In the genomic region with DNA sequence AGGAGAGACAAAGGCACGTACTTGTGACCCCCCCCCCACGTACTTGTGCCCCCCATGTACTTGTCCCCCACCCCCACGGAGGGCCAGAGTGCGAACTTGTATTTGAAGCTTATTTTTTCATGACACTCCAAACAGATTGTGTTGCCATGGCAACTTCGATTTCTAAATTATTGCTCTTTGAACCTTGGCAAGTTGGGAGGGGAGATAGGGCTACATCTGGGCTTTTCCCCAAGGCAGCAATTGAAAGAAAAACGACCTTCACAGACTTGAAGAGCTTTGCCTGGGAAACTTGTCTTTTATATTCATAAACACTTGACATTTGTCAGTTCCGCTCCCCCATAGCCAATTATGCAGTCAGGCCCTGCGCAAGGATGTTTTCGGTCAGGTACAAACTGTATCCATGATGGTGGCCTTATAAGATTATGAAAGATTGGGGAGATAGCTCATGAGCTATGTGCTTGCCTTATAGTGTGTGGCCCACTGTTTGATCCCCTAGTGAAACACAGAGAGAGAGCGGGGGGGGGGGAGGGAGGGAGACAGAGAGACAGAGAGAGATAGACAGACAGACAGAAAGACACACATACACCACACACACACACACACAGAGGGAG, we compare ENCODE assay signal across 14 mouse cellular contexts. TPM values are rescaled to one million over a fixed set of nuclear protein-coding genes. Genes with fewer than 3 reads are reported as not detected.
DNase-seq lines count a peak whose midpoint lies in the region; ATAC-seq and TF ChIP-seq lines count a peak whose summit lies in the region.
"Had no signal": no experiment of that assay in that cellular context is flagged by ENCODE, and none has a peak within 500 bp of the region (broad histone marks: within the 10 kb centered on the region; RNA-seq: fewer than 3 reads in every experiment).

No protein-coding gene starts in this region.

- H3K27ac ChIP-seq in liver, postnatal 0 days (ENCODE audit: low read depth) = no peak overlapping the region
- no peak overlapping the region for H3K27ac ChIP-seq in liver, embryonic 12.5 days
- no peak overlapping the region for H3K27ac ChIP-seq in hindbrain, embryonic 14.5 days
- no peak overlapping the region; the same call in 1 of the 2 replicates for H3K27ac ChIP-seq in neural tube, embryonic 15.5 days (replicated peaks)
- H3K27ac ChIP-seq: lung, embryonic 15.5 days; stomach, postnatal 0 days had no signal

- no peak for TF ChIP-seq EP300 in liver, postnatal 0 days (IDR thresholded peaks at IDR 0.05; ENCODE audit: low read depth)

- H3K4me3 ChIP-seq in liver, postnatal 0 days (ENCODE audit: low read depth, low read length) = no peak overlapping the region
- H3K4me3 ChIP-seq in liver, embryonic 12.5 days = no peak overlapping the region
- no peak overlapping the region for H3K4me3 ChIP-seq in hindbrain, embryonic 14.5 days (replicated peaks; ENCODE audit: low read length)
- H3K4me3 ChIP-seq in neural tube, embryonic 15.5 days (replicated peaks) = no peak overlapping the region
- H3K4me3 ChIP-seq: erythroblast, embryonic 14.5 days; heart, embryonic 12.5 days; lung, embryonic 15.5 days had no signal

- WGBS in liver, postnatal 0 days (ENCODE audit: insufficient replicate concordance) = 62% methylated on average over 10 of the region's 10 CpGs
- whole genome bisulfite sequencing in liver, embryonic 12.5 days (ENCODE audit: insufficient replicate concordance) = 58% methylated on average over 10 of the region's 10 CpGs
- 27% methylated on average over 10 of the region's 10 CpGs for WGBS in hindbrain, embryonic 14.5 days
- 32% methylated on average over 10 of the region's 10 CpGs for WGBS in neural tube, embryonic 15.5 days

- no peaks in the 10 kb centered on the region for H3K9me3 ChIP-seq in liver, postnatal 0 days (ENCODE audit: low read length)
- no peaks in the 10 kb centered on the region for H3K9me3 ChIP-seq in liver, embryonic 12.5 days (replicated peaks)
- no peaks in the 10 kb centered on the region for H3K9me3 ChIP-seq in hindbrain, embryonic 14.5 days (ENCODE audit: control insufficient read depth, low read length)
- H3K9me3 ChIP-seq in neural tube, embryonic 15.5 days (replicated peaks) = no peaks in the 10 kb centered on the region
- H3K9me3 ChIP-seq: heart, embryonic 12.5 days; lung, embryonic 15.5 days had no signal

- H3K4me2 ChIP-seq in liver, postnatal 0 days (ENCODE audit: low read depth, low read length) = no peak overlapping the region
- no peak overlapping the region for H3K4me2 ChIP-seq in liver, embryonic 12.5 days
- 0 out of 2 replicates have a peak overlapping the region, but pooled peaks have one; percentile 8 for H3K4me2 ChIP-seq in hindbrain, embryonic 14.5 days (replicated peaks)
- no peak overlapping the region for H3K4me2 ChIP-seq in neural tube, embryonic 15.5 days
- H3K4me2 ChIP-seq: heart, embryonic 12.5 days; lung, embryonic 15.5 days had no signal

- peaks cover 16% of the 10 kb centered on the region for H3K4me1 ChIP-seq in liver, postnatal 0 days (ENCODE audit: insufficient read depth)
- H3K4me1 ChIP-seq in liver, embryonic 12.5 days = peaks cover 5% of the 10 kb centered on the region; the same call in 1 of the 2 replicates
- peaks cover 18% of the 10 kb centered on the region for H3K4me1 ChIP-seq in hindbrain, embryonic 14.5 days (replicated peaks; ENCODE audit: control insufficient read depth, insufficient read depth, low read length)
- peaks cover 22% of the 10 kb centered on the region for H3K4me1 ChIP-seq in neural tube, embryonic 15.5 days

- DNase-seq in liver, postnatal 0 days = no peak
- DNase-seq in hindbrain, embryonic 14.5 days (ENCODE audit: low spot score) = peak; percentile 57
- peak; percentile 55 for DNase-seq in lung, postnatal 10 days
- DNase-seq in kidney, postnatal 10 days = no peak
- no peak for DNase-seq in thymus, postnatal 36 days
- DNase-seq: cerebellum, postnatal 25 days; gastrocnemius, postnatal 10 days had no signal

- ATAC-seq in liver, postnatal 0 days = peak; percentile 41; the same call in 1 of the 2 replicates
- ATAC-seq in liver, embryonic 12.5 days = no peak
- ATAC-seq in hindbrain, embryonic 14.5 days (ENCODE audit: low FRiP score) = 0 out of 2 replicates have a peak, but pooled peaks have one; percentile 41
- ATAC-seq in neural tube, embryonic 15.5 days (ENCODE audit: low FRiP score) = 0 out of 2 replicates have a peak, but pooled peaks have one; percentile 26
- ATAC-seq: Patski had no signal

- H3K27me3 ChIP-seq in liver, postnatal 0 days (ENCODE audit: insufficient read depth, low read length) = no peaks in the 10 kb centered on the region
- H3K27me3 ChIP-seq in liver, embryonic 12.5 days (replicated peaks) = peaks cover 10% of the 10 kb centered on the region; the same call in 1 of the 2 replicates
- no peaks in the 10 kb centered on the region for H3K27me3 ChIP-seq in hindbrain, embryonic 14.5 days (ENCODE audit: control insufficient read depth, insufficient read depth, low read length)
- H3K27me3 ChIP-seq in neural tube, embryonic 15.5 days (replicated peaks) = 0 out of 2 replicates have a peak, but pooled peaks cover 2% of the 10 kb centered on the region
- H3K27me3 ChIP-seq: Patski had no signal

- no peak for TF ChIP-seq CTCF in liver, postnatal 0 days (IDR thresholded peaks at IDR 0.05; ENCODE audit: low read depth)

- H3K36me3 ChIP-seq in liver, postnatal 0 days (replicated peaks; ENCODE audit: insufficient read depth, low read length) = peaks cover 4% of the 10 kb centered on the region; the same call in 1 of the 2 replicates
- no peaks in the 10 kb centered on the region for H3K36me3 ChIP-seq in liver, embryonic 12.5 days
- H3K36me3 ChIP-seq in hindbrain, embryonic 14.5 days (replicated peaks; ENCODE audit: control insufficient read depth, insufficient read depth) = no peaks in the 10 kb centered on the region
- no peaks in the 10 kb centered on the region for H3K36me3 ChIP-seq in neural tube, embryonic 15.5 days
- H3K36me3 ChIP-seq: heart, embryonic 12.5 days; lung, embryonic 15.5 days had no signal

- H3K9ac ChIP-seq in liver, postnatal 0 days (replicated peaks) = no peak overlapping the region
- H3K9ac ChIP-seq in liver, embryonic 12.5 days = no peak overlapping the region
- H3K9ac ChIP-seq in hindbrain, embryonic 14.5 days = no peak overlapping the region
- H3K9ac ChIP-seq in neural tube, embryonic 15.5 days (replicated peaks) = no peak overlapping the region
- H3K9ac ChIP-seq: heart, embryonic 12.5 days; lung, embryonic 15.5 days had no signal

RNA-seq across cellular contexts. Expression of a gene that starts 16.4 kb away (rescaled TPM):
- 30.3 and 33.0 TPM in 2 replicates for polyA plus RNA-seq in liver, postnatal 0 days (2015; fragmentation: Nextera tagmentation; extraction: Ambion mirVana)
- polyA plus RNA-seq in liver, embryonic 12.5 days (2016; fragmentation: Nextera tagmentation; extraction: Ambion mirVana) = 4.7 and 4.8 TPM in 2 replicates
- 1.1 and 1.3 TPM in 2 replicates for polyA plus RNA-seq in hindbrain, embryonic 14.5 days (2014; fragmentation: Nextera tagmentation; extraction: Ambion mirVana)
- 1.3 and 3.2 TPM in 2 replicates for polyA plus RNA-seq in neural tube, embryonic 15.5 days (2015; fragmentation: Nextera tagmentation; extraction: Ambion mirVana)

Comparison
In these comparisons a context has a peak if more than half of its experiments do, and no peak if none do; other contexts are left out.
1. DNase-seq: peak in hindbrain, embryonic 14.5 days (single experiment) and lung, postnatal 10 days (single experiment); none in liver, postnatal 0 days (single experiment), kidney, postnatal 10 days (single experiment) and thymus, postnatal 36 days (0 of 2).